Mouse (Mus musculus) neural tube, embryonic 11.5 days (tissue): ENCODE data around the gene Arhgap19. TPM values are rescaled to one million over a fixed set of nuclear protein-coding genes. Genes with fewer than 3 reads are reported as not detected.

ENCODE experiments used
- ATAC-seq: fragments of 200-750 bp; cut with Nextera tagmentation; 2 replicates; pipeline ENCODE4 v1.8.0; 2017; ENCODE audit warnings: moderate number of reproducible peaks, mild to moderate bottlenecking, moderate TSS enrichment, moderate library complexity; ENCODE audit not compliant: insufficient read depth, low FRiP score, low TSS enrichment
- DNase-seq: peaks from one replicate; pipeline ENCODE4 v3.0.0-alpha.2; 2015; ENCODE audit warnings: low spot score
- H3K27ac ChIP-seq: fragments of 300-500 bp; sonication (generic); 2 replicates; pipeline ENCODE4 v1.5.1; 2014; ENCODE audit warnings: low read depth, mild to moderate bottlenecking, low read length
- H3K27me3 ChIP-seq: fragments of 300-500 bp; sonication (generic); 2 replicates; pipeline ENCODE4 v1.6.1; 2014; ENCODE audit warnings: mild to moderate bottlenecking, low read length, mixed read lengths; ENCODE audit not compliant: control insufficient read depth, insufficient read depth
- H3K36me3 ChIP-seq: fragments of 300-500 bp; sonication (generic); 2 replicates; pipeline ENCODE4 v1.6.1; 2014; ENCODE audit warnings: mild to moderate bottlenecking, low read length, moderate library complexity, mixed read lengths; ENCODE audit not compliant: control insufficient read depth, insufficient read depth
- H3K4me1 ChIP-seq: fragments of 300-500 bp; sonication (generic); 2 replicates; pipeline ENCODE4 v1.6.1; 2014; ENCODE audit warnings: low read length, mixed read lengths; ENCODE audit not compliant: control insufficient read depth, insufficient read depth
- H3K4me2 ChIP-seq: fragments of 300-500 bp; sonication (generic); 2 replicates; pipeline ENCODE4 v1.6.1; 2014; ENCODE audit warnings: low read depth, mild to moderate bottlenecking, moderate library complexity
- H3K4me3 ChIP-seq: fragments of 300-500 bp; sonication (generic); 2 replicates; pipeline ENCODE4 v1.5.1; 2014; ENCODE audit warnings: low read depth, low read length
- H3K9ac ChIP-seq: fragments of 300-500 bp; sonication (generic); 2 replicates; pipeline ENCODE4 v1.6.1; 2014; ENCODE audit warnings: mild to moderate bottlenecking, low read length
- H3K9me3 ChIP-seq: fragments of 300-500 bp; sonication (generic); 2 replicates; pipeline ENCODE4 v1.6.1; 2016; ENCODE audit warnings: low read length; ENCODE audit not compliant: control insufficient read depth
- WGBS: fragments of 180-500 bp; shearing (Covaris S2); extraction: QIAGEN DNeasy Blood & Tissue Kit; methylation state at CpG from one replicate; pipeline ENCODE4 v1.1.7; 2014; 5-methylcytosine and 5-hydroxymethylcytosine counted together
- polyA plus RNA-seq: library from polyadenylated mRNA; unstranded; fragments of >200 nt; fragmentation: Nextera tagmentation; extraction: Ambion mirVana; gene quantifications from 2 replicates; pipeline ENCODE4 v1.2.1, GENCODE M21; 2014

The Arhgap19 gene
- polyA plus RNA-seq, 1 experiment from 2014 or later, result 37.0 TPM

GRCm38 (mm10) chr19:41786896-41787295 lies 15.0 kb downstream of the Arhgap19 start:
- H3K9me3 ChIP-seq, result no peaks in the 10 kb centered on the region
- H3K27ac ChIP-seq, result no peak overlapping the region
- H3K36me3 ChIP-seq, result 0 out of 2 replicates have a peak, but pooled peaks cover 2% of the 10 kb centered on the region
- H3K4me1 ChIP-seq, result no peaks in the 10 kb centered on the region
- H3K4me2 ChIP-seq, result no peak overlapping the region
- WGBS, result 89% methylated on average over 1 of the region's 1 CpGs
- no peak overlapping the region for H3K9ac ChIP-seq
- H3K27me3 ChIP-seq, result no peaks in the 10 kb centered on the region
- no peak for ATAC-seq
- no peak overlapping the region for H3K4me3 ChIP-seq
- DNase-seq, result no peak

GRCm38 (mm10) chr19:41777514-41777913 lies 24.3 kb downstream of the Arhgap19 start:
- no peak overlapping the region for H3K4me2 ChIP-seq
- peaks cover 6% of the 10 kb centered on the region for H3K36me3 ChIP-seq
- no peak overlapping the region for H3K4me3 ChIP-seq
- no peaks in the 10 kb centered on the region for H3K9me3 ChIP-seq
- no peak overlapping the region for H3K9ac ChIP-seq
- ATAC-seq (no peak), DNase-seq (no peak)
- no peaks in the 10 kb centered on the region for H3K27me3 ChIP-seq
- 92% methylated on average over 6 of the region's 6 CpGs for WGBS
- no peak overlapping the region for H3K27ac ChIP-seq
- no peaks in the 10 kb centered on the region for H3K4me1 ChIP-seq

GRCm38 (mm10) chr19:41768711-41769110 lies 33.1 kb downstream of the Arhgap19 start:
- DNase-seq, result no peak
- Histone ChIP-seq H3K4me2 (no peak overlapping the region), H3K9ac (no peak overlapping the region), H3K4me3 (no peak overlapping the region), H3K36me3 (peaks cover 7% of the 10 kb centered on the region; the same call in 1 of the 2 replicates), H3K4me1 (no peaks in the 10 kb centered on the region), H3K27me3 (no peaks in the 10 kb centered on the region), H3K9me3 (no peaks in the 10 kb centered on the region), H3K27ac (no peak overlapping the region)
- ATAC-seq, result no peak
- 92% methylated on average over 7 of the region's 7 CpGs for WGBS

GRCm38 (mm10) chr19:41766628-41767027 lies 35.2 kb downstream of the Arhgap19 start:
- 84% methylated on average over 5 of the region's 5 CpGs for WGBS
- Histone ChIP-seq H3K9ac (no peak overlapping the region), H3K27ac (no peak overlapping the region), H3K4me1 (no peaks in the 10 kb centered on the region), H3K36me3 (peaks cover 5% of the 10 kb centered on the region; the same call in 1 of the 2 replicates), H3K4me3 (no peak overlapping the region), H3K4me2 (no peak overlapping the region), H3K9me3 (no peaks in the 10 kb centered on the region), H3K27me3 (no peaks in the 10 kb centered on the region)
- DNase-seq (no peak), ATAC-seq (no peak)

GRCm38 (mm10) chr19:41763870-41764660 lies 37.8 kb downstream of the Arhgap19 start:
- H3K27me3 ChIP-seq, result no peaks in the 10 kb centered on the region
- ATAC-seq (peak; percentile 63; the same call in 1 of the 2 replicates), DNase-seq (peak; percentile 89)
- H3K4me2 ChIP-seq, result no peak overlapping the region
- H3K9me3 ChIP-seq, result no peaks in the 10 kb centered on the region
- no peak overlapping the region for H3K9ac ChIP-seq
- peaks cover 3% of the 10 kb centered on the region; the same call in 1 of the 2 replicates for H3K36me3 ChIP-seq
- H3K4me3 ChIP-seq, result no peak overlapping the region
- H3K4me1 ChIP-seq, result no peaks in the 10 kb centered on the region
- H3K27ac ChIP-seq, result no peak overlapping the region
- WGBS, result 29% methylated on average over 12 of the region's 12 CpGs

- no peak overlapping the region for H3K4me2 ChIP-seq
- no peaks in the 10 kb centered on the region for H3K4me1 ChIP-seq
- no peak overlapping the region for H3K27ac ChIP-seq
- DNase-seq, result peak; percentile 64
- H3K9me3 ChIP-seq, result no peaks in the 10 kb centered on the region
- H3K9ac ChIP-seq, result no peak overlapping the region
- H3K36me3 ChIP-seq, result no peaks in the 10 kb centered on the region
- ATAC-seq, result no peak
- H3K27me3 ChIP-seq, result no peaks in the 10 kb centered on the region
- 41% methylated on average over 9 of the region's 9 CpGs for WGBS
- no peak overlapping the region for H3K4me3 ChIP-seq
Observed at GRCm38 (mm10) chr19:41761529-41761928, 40.3 kb downstream of the Arhgap19 start.

- H3K27me3 ChIP-seq, result 0 out of 2 replicates have a peak, but pooled peaks cover 2% of the 10 kb centered on the region
- DNase-seq (peak; percentile 36), ATAC-seq (no peak)
- no peak overlapping the region for H3K4me3 ChIP-seq
- no peak overlapping the region for H3K27ac ChIP-seq
- H3K36me3 ChIP-seq, result no peaks in the 10 kb centered on the region
- WGBS, result 81% methylated on average over 6 of the region's 6 CpGs
- no peak overlapping the region for H3K9ac ChIP-seq
- no peaks in the 10 kb centered on the region for H3K9me3 ChIP-seq
- H3K4me1 ChIP-seq, result no peaks in the 10 kb centered on the region
- H3K4me2 ChIP-seq, result no peak overlapping the region
Observed at GRCm38 (mm10) chr19:41759765-41760164, 42.1 kb downstream of the Arhgap19 start.

- Histone ChIP-seq H3K4me3 (no peak overlapping the region), H3K4me1 (no peaks in the 10 kb centered on the region), H3K27me3 (0 out of 2 replicates have a peak, but pooled peaks cover 2% of the 10 kb centered on the region), H3K36me3 (no peaks in the 10 kb centered on the region), H3K9ac (no peak overlapping the region), H3K9me3 (no peaks in the 10 kb centered on the region), H3K27ac (no peak overlapping the region), H3K4me2 (no peak overlapping the region)
- ATAC-seq (no peak), DNase-seq (no peak)
- WGBS, result 92% methylated on average over 5 of the region's 5 CpGs
Observed at GRCm38 (mm10) chr19:41759270-41759669, 42.6 kb downstream of the Arhgap19 start.

- Histone ChIP-seq H3K4me3 (no peak overlapping the region), H3K4me2 (no peak overlapping the region), H3K9me3 (no peaks in the 10 kb centered on the region), H3K27ac (no peak overlapping the region), H3K27me3 (0 out of 2 replicates have a peak, but pooled peaks cover 2% of the 10 kb centered on the region), H3K9ac (no peak overlapping the region), H3K4me1 (peaks cover 4% of the 10 kb centered on the region; the same call in 1 of the 2 replicates), H3K36me3 (no peaks in the 10 kb centered on the region)
- DNase-seq (peak; percentile 27), ATAC-seq (no peak; the same call in 1 of the 2 replicates)
- 61% methylated on average over 15 of the region's 15 CpGs for WGBS
Observed at GRCm38 (mm10) chr19:41754760-41755159, 47.1 kb downstream of the Arhgap19 start.
